Mouse (Mus musculus): Measurements from ENCODE around the gene Cib1. TPM values are rescaled to one million over a fixed set of nuclear protein-coding genes. Genes with fewer than 3 reads are reported as not detected.
A peak's percentile ranks its signal among the peaks of the same experiment; 100 is the strongest.

The Cib1 gene
- polyA plus RNA-seq, 1 experiment, result 54.0 TPM

- Histone ChIP-seq H3K4me3 (replicated peaks) (no peak overlapping the region), H3K27me3 (replicated peaks) (no peaks in the 10 kb centered on the region), H3K4me1 (peaks cover 66% of the 10 kb centered on the region), H3K9me3 (no peaks in the 10 kb centered on the region), H3K36me3 (replicated peaks; ENCODE audit: low read length) (peaks cover 99% of the 10 kb centered on the region)
- no peak for TF ChIP-seq FLI1 (IDR thresholded peaks at IDR 0.05; ENCODE audit: low read length)
- no peak for TF ChIP-seq GATA1 (IDR thresholded peaks at IDR 0.05; ENCODE audit: borderline replicate concordance, low read length)
These were observed 16.0 kb downstream of the Cib1 start for GRCm38 (mm10) chr7:80216566-80216965.

DNA sequence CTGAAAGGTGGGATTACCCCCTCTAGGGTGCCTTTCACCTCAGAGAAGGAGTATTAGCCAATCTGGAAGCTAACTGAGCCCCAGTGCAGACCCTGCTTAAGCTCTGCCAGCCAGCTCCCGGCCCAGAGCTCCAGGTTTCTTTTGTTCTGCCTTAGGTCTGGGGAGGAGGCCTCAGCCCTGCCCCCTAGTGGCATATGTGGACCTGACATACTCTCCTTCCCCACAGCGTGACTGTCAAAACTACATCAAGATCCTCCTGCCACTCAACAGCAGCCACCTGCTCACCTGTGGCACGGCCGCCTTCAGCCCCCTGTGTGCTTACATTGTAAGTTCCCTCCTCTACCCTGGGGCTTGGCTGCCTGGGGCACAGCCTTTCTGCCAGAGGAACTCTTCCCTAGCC, 17.2 kb downstream of the Cib1 start:
- TF ChIP-seq GATA1 (IDR thresholded peaks at IDR 0.05; ENCODE audit: borderline replicate concordance, low read length) (no peak), FLI1 (IDR thresholded peaks at IDR 0.05; ENCODE audit: low read length) (no peak)
- H3K4me1 ChIP-seq, result peaks cover 74% of the 10 kb centered on the region
- peaks cover 98% of the 10 kb centered on the region for H3K36me3 ChIP-seq (replicated peaks; ENCODE audit: low read length)

GRCm38 (mm10) chr7:80214459-80214858, 18.2 kb downstream of the Cib1 start:
- TF ChIP-seq GATA1 (IDR thresholded peaks at IDR 0.05; ENCODE audit: borderline replicate concordance, low read length), result no peak
- TF ChIP-seq FLI1 (IDR thresholded peaks at IDR 0.05; ENCODE audit: low read length), result no peak
- Histone ChIP-seq H3K36me3 (replicated peaks; ENCODE audit: low read length) (peaks cover 94% of the 10 kb centered on the region), H3K27me3 (replicated peaks) (no peaks in the 10 kb centered on the region), H3K4me3 (replicated peaks) (no peak overlapping the region), H3K4me1 (peaks cover 76% of the 10 kb centered on the region), H3K9me3 (no peaks in the 10 kb centered on the region)

More for the DNA sequence above, 17.2 kb downstream of the Cib1 start:
- no peak overlapping the region for H3K4me3 ChIP-seq (replicated peaks)
- H3K27me3 ChIP-seq (replicated peaks), result no peaks in the 10 kb centered on the region
- no peaks in the 10 kb centered on the region for H3K9me3 ChIP-seq

- TF ChIP-seq GATA1 (IDR thresholded peaks at IDR 0.05; ENCODE audit: borderline replicate concordance, low read length) (no peak), FLI1 (IDR thresholded peaks at IDR 0.05; ENCODE audit: low read length) (no peak)
- Histone ChIP-seq H3K4me3 (replicated peaks) (no peak overlapping the region), H3K4me1 (peaks cover 82% of the 10 kb centered on the region), H3K9me3 (no peaks in the 10 kb centered on the region), H3K36me3 (replicated peaks; ENCODE audit: low read length) (peaks cover 86% of the 10 kb centered on the region), H3K27me3 (replicated peaks) (no peaks in the 10 kb centered on the region)
These were observed 19.0 kb downstream of the Cib1 start for GRCm38 (mm10) chr7:80213604-80214003.

DNA sequence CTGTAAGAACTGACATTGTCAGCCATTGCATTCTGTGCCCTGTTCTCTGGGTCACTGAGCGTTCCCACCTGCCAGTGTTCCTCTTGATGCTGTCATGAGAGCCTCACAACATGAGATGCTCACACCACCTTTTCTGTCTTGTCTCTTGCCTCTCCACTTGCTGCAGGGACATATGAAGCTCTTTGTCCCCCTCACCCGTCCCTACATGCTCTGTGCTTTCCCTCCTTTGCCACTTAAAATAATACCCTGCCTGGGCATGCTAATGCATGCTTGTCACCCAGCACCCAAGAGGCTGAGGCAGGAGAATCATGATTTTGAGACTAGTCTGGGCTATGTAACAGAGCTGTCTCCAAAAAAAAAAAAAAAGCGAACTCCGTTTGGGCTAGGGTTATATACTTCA, 21.6 kb downstream of the Cib1 start:
- Histone ChIP-seq H3K4me3 (replicated peaks) (peak overlapping the region; percentile 80), H3K9me3 (no peaks in the 10 kb centered on the region), H3K27me3 (replicated peaks) (no peaks in the 10 kb centered on the region), H3K4me1 (peaks cover 98% of the 10 kb centered on the region), H3K36me3 (replicated peaks; ENCODE audit: low read length) (peaks cover 81% of the 10 kb centered on the region)
- TF ChIP-seq GATA1 (IDR thresholded peaks at IDR 0.05; ENCODE audit: borderline replicate concordance, low read length), result no peak
- TF ChIP-seq FLI1 (IDR thresholded peaks at IDR 0.05; ENCODE audit: low read length), result no peak

- peaks cover 81% of the 10 kb centered on the region for H3K36me3 ChIP-seq (replicated peaks; ENCODE audit: low read length)
- H3K4me3 ChIP-seq (replicated peaks), result peak overlapping the region; percentile 88
- H3K4me1 ChIP-seq, result peaks cover 98% of the 10 kb centered on the region
- TF ChIP-seq GATA1 (IDR thresholded peaks at IDR 0.05; ENCODE audit: borderline replicate concordance, low read length) (no peak), FLI1 (IDR thresholded peaks at IDR 0.05; ENCODE audit: low read length) (no peak)
- H3K27me3 ChIP-seq (replicated peaks), result no peaks in the 10 kb centered on the region
- no peaks in the 10 kb centered on the region for H3K9me3 ChIP-seq
These were observed 22.9 kb downstream of the Cib1 start for GRCm38 (mm10) chr7:80209669-80210068.

DNA sequence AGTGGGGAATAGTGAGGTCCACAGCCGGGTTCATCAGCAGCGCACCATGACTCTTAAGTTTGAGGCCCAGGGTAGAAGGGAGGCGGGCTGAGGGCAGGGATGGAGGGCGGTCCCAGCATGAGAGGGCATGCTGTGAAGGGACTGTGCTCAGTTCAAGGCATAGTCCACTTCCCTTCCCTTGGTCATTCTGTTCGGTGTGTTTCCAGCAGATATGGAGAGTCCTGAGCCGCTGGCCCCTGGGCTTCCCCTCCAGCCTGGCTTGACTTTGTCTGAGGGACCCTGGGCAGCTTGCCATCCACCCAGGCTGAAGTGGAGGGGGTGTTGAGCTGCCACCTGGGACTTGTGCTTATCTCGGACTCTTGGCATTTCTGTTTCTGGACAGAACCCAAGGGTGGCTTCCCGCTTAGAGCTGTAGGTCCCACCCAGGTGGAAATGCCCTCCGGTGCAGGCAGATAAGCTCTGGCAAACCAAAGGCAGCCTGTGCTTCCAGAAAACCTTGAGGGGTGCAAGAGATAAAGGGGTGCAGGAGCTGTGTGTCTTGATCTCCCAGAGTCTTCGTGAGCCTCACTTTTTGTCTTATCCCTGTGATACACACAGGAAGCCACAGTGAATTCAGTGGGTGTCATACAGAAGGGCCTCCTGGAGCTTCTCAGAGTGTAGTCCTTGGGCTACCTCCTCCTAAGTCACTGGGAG, 23.7 kb downstream of the Cib1 start:
- peaks cover 81% of the 10 kb centered on the region for H3K36me3 ChIP-seq (replicated peaks; ENCODE audit: low read length)
- H3K9me3 ChIP-seq, result no peaks in the 10 kb centered on the region
- no peak; the same call in 1 of the 2 replicates for TF ChIP-seq FLI1 (IDR thresholded peaks at IDR 0.05; ENCODE audit: low read length)
- TF ChIP-seq GATA1 (IDR thresholded peaks at IDR 0.05; ENCODE audit: borderline replicate concordance, low read length), result peak; percentile 25; the same call in 1 of the 3 replicates
- peak overlapping the region; percentile 88 for H3K4me3 ChIP-seq (replicated peaks)
- no peaks in the 10 kb centered on the region for H3K27me3 ChIP-seq (replicated peaks)
- H3K4me1 ChIP-seq, result peaks cover 98% of the 10 kb centered on the region

GRCm38 (mm10) chr7:80208026-80208642, 24.5 kb downstream of the Cib1 start:
- no peaks in the 10 kb centered on the region for H3K27me3 ChIP-seq (replicated peaks)
- TF ChIP-seq GATA1 (IDR thresholded peaks at IDR 0.05; ENCODE audit: borderline replicate concordance, low read length) (no peak), FLI1 (IDR thresholded peaks at IDR 0.05; ENCODE audit: low read length) (no peak)
- peaks cover 98% of the 10 kb centered on the region for H3K4me1 ChIP-seq
- H3K9me3 ChIP-seq, result no peaks in the 10 kb centered on the region
- peaks cover 81% of the 10 kb centered on the region for H3K36me3 ChIP-seq (replicated peaks; ENCODE audit: low read length)
- H3K4me3 ChIP-seq (replicated peaks), result peak overlapping the region; percentile 88

GRCm38 (mm10) chr7:80207314-80207731, 25.3 kb downstream of the Cib1 start:
- TF ChIP-seq FLI1 (IDR thresholded peaks at IDR 0.05; ENCODE audit: low read length), result no peak
- TF ChIP-seq GATA1 (IDR thresholded peaks at IDR 0.05; ENCODE audit: borderline replicate concordance, low read length), result no peak
- peaks cover 81% of the 10 kb centered on the region for H3K36me3 ChIP-seq (replicated peaks; ENCODE audit: low read length)
- no peaks in the 10 kb centered on the region for H3K27me3 ChIP-seq (replicated peaks)
- H3K4me1 ChIP-seq, result peaks cover 98% of the 10 kb centered on the region
- H3K9me3 ChIP-seq, result no peaks in the 10 kb centered on the region
- H3K4me3 ChIP-seq (replicated peaks), result peak overlapping the region; percentile 88

Measured in megakaryocyte, embryonic 14.5 days (primary cell).